Mouse (Mus musculus): ENCODE results near the gene Trib2.
A peak's percentile ranks its signal among the peaks of the same experiment; 100 is the strongest.

The Trib2 gene

GRCm38 (mm10) chr12:15816740-15817178 is at the start of gene Trib2:
TSS of gene Trib2 (minus strand) at chr12:15816922.
- peak; percentile 94 for DNase-seq

DNA sequence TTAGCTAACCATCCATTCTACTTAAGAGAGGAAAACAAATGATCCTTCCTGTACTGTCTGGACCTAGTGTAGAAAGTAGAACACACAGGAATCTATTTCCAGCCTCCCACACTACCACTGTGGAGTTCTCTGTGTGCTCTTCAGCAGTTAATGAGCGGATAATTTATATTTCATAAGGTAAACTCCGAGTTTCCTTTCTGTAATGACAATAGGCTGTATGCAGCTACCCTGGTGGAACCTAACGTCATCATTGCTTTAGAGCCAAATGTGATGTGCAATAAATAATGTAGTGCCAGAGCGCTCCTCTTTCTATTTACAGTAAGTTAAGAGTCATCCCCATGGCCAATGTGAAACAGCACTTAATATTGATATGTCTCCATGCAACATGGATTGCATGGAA is 41.3 kb upstream of the Trib2 start:
- DNase-seq: no peak

DNA sequence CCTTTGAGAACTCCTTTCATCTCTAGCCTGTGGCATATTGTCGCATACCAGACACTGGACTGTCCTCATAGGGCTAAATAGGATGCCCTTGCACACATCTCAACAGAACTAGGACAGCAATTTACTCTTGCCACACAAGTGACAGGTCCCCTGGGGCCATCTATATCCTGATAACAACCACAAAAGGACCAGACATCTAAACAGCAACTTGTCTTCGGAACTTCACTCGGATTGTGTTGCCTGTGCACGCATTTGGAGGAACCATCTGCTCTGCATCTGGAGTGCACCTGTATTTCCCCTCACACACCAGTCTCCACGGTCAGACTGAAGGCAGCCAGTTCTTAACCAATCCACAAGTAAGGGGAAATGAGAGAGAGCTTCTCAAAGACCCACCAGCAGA is 39.2 kb upstream of the Trib2 start:
- no peak for DNase-seq

- DNase-seq: no peak
Observed at GRCm38 (mm10) chr12:15852781-15853180, 36.1 kb upstream of the Trib2 start.

- no peak for DNase-seq
Observed at GRCm38 (mm10) chr12:15852031-15852430, 35.3 kb upstream of the Trib2 start.

DNA sequence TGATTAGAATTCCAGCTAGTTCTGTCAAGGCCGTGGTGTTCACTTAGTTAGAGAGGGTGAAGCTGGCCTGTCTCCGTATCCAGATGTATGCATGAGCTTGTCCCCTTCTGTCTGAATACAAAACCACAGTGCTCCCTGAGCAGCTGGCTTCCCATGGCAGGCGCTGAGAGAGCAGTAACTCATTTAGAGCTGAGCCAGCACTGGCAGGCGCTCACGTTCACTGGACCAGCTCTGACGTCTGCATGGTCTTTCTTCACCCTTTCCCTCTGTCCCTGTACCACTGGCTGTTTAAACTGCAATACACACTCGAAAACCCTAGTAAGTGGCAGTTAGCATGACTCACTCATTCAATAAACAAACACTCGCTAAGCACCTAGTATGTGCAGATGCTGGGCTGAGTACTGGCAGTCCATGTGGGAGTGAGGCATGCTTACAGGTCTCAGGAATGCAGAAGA is 33.7 kb upstream of the Trib2 start:
- peak; percentile 71 for DNase-seq

GRCm38 (mm10) chr12:15849861-15850294 is 33.2 kb upstream of the Trib2 start:
- peak; percentile 82 for DNase-seq

DNA sequence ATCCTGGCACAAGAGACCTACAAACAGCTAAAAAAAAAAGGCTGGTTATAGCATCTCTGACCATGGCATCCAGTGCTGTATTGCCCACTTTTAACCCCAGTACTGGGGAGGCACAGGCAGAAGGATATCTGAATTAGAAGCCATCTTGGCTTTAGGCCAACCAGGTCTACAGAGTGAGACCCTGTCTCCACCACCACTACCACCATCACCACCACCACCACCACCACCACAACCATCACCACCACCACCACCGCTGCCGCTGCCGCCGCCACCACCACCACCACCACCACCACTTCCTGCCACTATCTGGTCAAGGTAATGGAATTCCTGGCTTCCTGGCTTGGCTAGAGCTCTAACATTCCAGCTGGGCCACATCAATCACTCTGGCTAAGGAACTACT is 31.7 kb upstream of the Trib2 start:
- DNase-seq: no peak

GRCm38 (mm10) chr12:15844701-15845100 is 28.0 kb upstream of the Trib2 start:
- no peak for DNase-seq

GRCm38 (mm10) chr12:15840864-15841557 is 24.3 kb upstream of the Trib2 start:
- DNase-seq: peak; percentile 82

- DNase-seq: no peak
Observed at GRCm38 (mm10) chr12:15838201-15838600, 21.5 kb upstream of the Trib2 start.

DNA sequence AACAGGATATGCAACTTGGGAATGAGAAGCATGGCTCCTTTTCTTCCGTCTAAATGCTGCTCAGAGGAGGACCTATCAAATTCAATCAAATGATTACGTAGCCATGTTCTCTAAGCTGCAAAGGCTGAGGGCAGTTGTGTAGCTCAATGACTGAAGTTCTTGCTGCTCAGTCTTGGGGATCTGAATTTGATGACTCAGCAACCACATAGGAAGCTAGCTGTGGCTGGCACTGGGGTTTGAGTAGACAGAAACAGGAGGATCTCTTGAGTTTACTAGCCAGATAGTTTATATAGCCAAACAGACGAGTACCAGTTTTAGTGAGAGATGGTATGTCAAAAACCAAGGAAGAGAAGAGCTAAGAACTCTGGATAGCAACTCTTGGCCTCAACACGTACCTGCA is 20.8 kb upstream of the Trib2 start:
- DNase-seq: no peak

- no peak for DNase-seq
Observed at GRCm38 (mm10) chr12:15832674-15833052, 15.9 kb upstream of the Trib2 start.

DNA sequence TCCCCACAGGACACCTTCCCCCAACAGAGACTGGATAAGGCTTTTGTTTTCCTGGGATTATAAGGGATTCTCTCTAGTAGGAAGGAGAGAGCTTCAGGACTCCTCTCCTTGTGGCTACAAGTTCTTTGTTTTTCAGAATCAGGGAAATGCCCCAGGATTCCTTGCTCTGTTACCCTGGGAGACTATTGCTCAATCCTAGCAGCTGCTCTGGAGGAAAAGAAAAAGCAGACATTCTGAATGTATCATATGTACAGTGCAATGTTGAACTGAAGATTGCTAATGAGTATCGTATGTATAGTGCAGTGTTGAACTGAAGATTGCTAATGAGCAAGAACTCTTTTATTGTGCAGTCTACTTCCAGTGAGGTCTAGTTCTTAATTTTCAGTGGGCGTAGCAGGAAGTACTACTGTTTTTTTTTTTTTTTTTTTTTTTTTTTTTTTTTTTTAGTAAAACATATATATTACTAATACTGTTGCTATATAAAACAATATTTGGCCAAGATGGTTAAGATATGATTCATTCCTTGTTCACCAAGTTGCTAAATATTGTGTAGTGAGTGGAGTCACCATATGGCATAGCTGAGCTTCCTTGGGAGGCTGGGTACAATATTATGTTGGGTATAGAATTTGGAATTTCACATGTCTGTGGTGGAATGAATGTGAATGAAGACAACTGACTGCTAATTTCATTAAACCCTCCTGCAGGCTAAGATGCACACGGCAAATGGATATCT is 15.4 kb upstream of the Trib2 start:
- no peak for DNase-seq

GRCm38 (mm10) chr12:15830750-15831149 is 14.0 kb upstream of the Trib2 start:
- peak; percentile 28 for DNase-seq

DNA sequence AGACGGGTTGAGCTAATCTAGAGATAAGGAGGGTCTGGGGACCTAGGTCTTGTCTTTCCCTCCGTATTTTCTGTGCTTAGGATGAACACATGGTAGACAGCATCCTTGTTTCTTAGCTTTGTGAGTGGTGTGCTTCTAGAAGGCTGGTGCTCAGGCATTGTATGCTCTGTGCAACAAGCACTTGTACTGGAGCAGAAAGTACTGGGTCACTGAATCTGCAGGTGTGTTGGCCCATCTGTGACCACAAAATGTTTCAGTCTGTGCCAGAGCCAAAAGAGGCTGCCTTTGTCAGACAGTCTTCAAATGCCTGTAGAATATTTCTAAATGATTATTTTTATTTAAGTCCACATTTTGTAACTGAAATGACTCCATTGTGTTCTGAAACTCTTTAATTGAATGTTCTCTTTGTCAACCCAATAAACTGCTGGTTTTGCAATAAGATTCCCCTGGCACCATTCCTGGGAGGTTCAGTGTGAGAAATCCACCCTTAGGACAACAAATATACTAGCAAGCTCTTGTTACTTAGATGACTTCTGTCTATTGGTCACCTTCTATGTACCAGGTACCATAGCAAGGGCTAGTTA is 12.2 kb upstream of the Trib2 start:
- no peak for DNase-seq

DNA sequence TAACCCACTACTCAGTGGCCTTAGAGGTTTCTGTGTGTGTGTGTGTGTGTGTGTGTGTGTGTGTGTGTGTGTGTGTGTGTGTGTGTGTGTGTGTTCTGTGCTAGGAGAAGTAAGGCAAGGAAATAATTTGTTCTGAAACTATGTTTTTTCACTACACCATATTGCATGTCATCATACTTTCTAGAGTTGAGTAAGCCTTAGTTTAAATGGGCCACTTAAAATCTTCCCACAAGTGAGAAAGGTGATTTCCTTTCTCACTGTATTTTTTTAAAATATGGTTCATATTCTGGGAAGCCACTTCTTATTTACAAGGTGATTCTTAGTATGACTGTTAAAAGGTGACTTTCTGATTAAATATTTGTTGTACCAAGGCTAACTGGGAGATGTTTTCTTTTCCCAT is 4.3 kb upstream of the Trib2 start:
- DNase-seq: no peak

GRCm38 (mm10) chr12:15817365-15817764 is 643 bp upstream of the Trib2 start:
- peak; percentile 93 for DNase-seq

GRCm38 (mm10) chr12:15816254-15816605 is 492 bp downstream of the Trib2 start:
- DNase-seq: no peak

- peak; percentile 65 for DNase-seq
Observed at GRCm38 (mm10) chr12:15815576-15816253, 1.0 kb downstream of the Trib2 start.

DNA sequence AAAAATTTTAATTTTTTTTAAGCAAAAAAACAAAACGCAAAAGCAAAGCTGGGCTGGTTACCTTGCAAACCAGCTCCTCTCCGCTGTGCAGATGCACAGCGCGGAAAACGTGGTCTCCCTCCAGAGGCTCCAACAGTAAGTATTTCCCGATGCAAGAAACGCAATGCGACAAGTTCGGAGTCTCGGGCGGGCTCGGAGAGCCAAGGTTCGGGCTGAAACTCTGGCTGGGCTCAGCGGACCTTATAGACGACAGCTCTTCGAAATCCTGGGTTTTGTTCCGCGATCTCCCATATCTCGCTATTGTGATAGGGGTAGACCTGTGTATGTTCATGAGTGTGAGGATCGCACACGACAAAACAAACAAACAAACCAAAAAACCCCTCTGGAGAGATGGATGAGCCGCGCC is 1.5 kb downstream of the Trib2 start:
- peak; percentile 28 for DNase-seq

GRCm38 (mm10) chr12:15814249-15815081 is 2.3 kb downstream of the Trib2 start:
- DNase-seq: no peak

DNA sequence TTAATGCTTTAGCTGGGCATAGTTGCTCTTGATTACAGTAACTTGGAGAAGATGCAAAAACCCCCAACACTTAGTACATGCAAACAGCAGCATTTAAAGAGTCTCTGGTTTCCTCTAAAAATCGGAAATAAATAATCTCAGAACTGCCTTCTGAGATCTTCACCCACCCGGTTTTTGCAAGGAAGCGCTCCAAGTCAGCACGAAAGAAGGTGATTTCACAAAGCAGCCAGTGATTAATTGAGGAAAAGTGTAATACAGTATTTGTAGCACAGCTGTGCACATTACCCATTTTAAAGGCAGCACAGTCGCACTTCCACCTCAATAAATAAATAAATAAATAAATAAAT is 2.9 kb downstream of the Trib2 start:
- no peak for DNase-seq

All from kidney, adult 11 months (tissue).